Mouse (Mus musculus) G1E (cell line): ENCODE results near the gene Chd4.

Experiments
- CTCF ChIP-seq: IDR thresholded peaks from 2 replicates; pipeline ENCODE4 v1.5.1; 2012; ENCODE audit warnings: low read depth, low read length, inconsistent platforms, mixed read lengths
- GATA1 ChIP-seq: IDR thresholded peaks from 2 replicates; pipeline ENCODE4 v1.6.1; 2012; ENCODE audit warnings: borderline replicate concordance, low read length, inconsistent platforms, mixed read lengths
- TAL1 ChIP-seq: conservative IDR thresholded peaks from 2 replicates; pipeline ENCODE4 v1.6.1; 2012; ENCODE audit warnings: low read depth, low read length, inconsistent platforms, mixed read lengths

DNA sequence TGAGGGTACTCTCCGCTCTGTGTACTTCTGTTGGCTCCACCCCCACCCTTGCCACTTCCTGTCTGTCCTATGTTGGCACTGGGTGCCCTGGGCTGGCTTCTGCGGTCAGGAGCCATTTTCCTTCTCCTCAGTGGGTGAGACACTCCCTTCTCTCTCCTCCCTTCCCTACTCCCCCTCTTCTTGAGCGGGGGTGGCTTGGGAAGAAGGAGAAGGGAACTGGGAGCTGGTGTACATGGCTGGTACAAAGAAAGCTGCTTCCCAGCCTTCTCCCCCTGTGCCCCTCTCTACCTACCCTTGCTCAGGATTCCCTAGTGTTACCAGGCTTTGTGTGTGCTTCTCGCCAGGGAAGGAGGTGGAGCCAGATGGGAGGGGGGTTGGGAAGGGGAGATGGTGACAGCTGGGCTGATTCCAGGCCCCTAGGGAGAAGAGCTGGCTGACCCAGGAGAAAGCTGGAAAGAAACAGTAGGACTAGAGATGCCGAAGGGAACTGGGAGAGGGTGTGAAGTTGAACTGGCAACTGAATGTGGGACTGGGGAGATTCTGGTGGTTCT is 3.7 kb downstream of the Chd4 start:
- no peak for TF ChIP-seq CTCF
- no peak for TF ChIP-seq GATA1
- no peak for TF ChIP-seq TAL1
